Mouse (Mus musculus): Measurements from ENCODE around the gene Serinc2. TPM values are rescaled to one million over a fixed set of nuclear protein-coding genes. Genes with fewer than 3 reads are reported as not detected.
"Not testable (repeated sequence)": the region's sequence is repeated elsewhere in the genome, so short reads cannot be mapped to it uniquely, and the experiment has no call there.

Gene Serinc2
- total RNA-seq, 2 experiments from 2014 or later = 11.1 to 14.1 TPM

GRCm38 (mm10) chr4:130268736-130269135, 10.3 kb downstream of the Serinc2 start:
- DNase-seq (ENCODE audit: low spot score in 2 of 2) = no peak
- no peak for TF ChIP-seq CTCF (conservative IDR thresholded peaks at IDR 0.05)
- H3K4me3 ChIP-seq = no peak overlapping the region
- no peak overlapping the region; the same call in 1 of the 2 replicates for H3K27ac ChIP-seq

- H3K4me3 ChIP-seq = no peak overlapping the region
- DNase-seq (ENCODE audit: low spot score in 2 of 2) = no peak
- no peak overlapping the region for H3K27ac ChIP-seq
- TF ChIP-seq CTCF (conservative IDR thresholded peaks at IDR 0.05) = no peak
These were observed 11.9 kb downstream of the Serinc2 start for GRCm38 (mm10) chr4:130267069-130267468.

- Histone ChIP-seq H3K27ac (no peak overlapping the region), H3K4me3 (no peak overlapping the region)
- no peak for TF ChIP-seq CTCF (conservative IDR thresholded peaks at IDR 0.05)
- DNase-seq (ENCODE audit: low spot score in 2 of 2) = no peak
These were observed 12.4 kb downstream of the Serinc2 start for GRCm38 (mm10) chr4:130266601-130267000.

GRCm38 (mm10) chr4:130264698-130265349, 14.2 kb downstream of the Serinc2 start:
- DNase-seq (ENCODE audit: low spot score in 2 of 2) = peak; percentile 46 to 74
- no peak overlapping the region for H3K4me3 ChIP-seq
- TF ChIP-seq CTCF (conservative IDR thresholded peaks at IDR 0.05) = peak; percentile 87
- H3K27ac ChIP-seq = no peak overlapping the region

GRCm38 (mm10) chr4:130264131-130264530, 14.9 kb downstream of the Serinc2 start:
- H3K27ac ChIP-seq = peak overlapping the region; percentile 75
- no peak for DNase-seq (ENCODE audit: low spot score in 2 of 2)
- no peak for TF ChIP-seq CTCF (conservative IDR thresholded peaks at IDR 0.05)
- no peak overlapping the region for H3K4me3 ChIP-seq

GRCm38 (mm10) chr4:130260406-130260805, 18.6 kb downstream of the Serinc2 start:
- DNase-seq (ENCODE audit: low spot score in 2 of 2) = no peak
- no peak overlapping the region for H3K27ac ChIP-seq
- TF ChIP-seq CTCF (conservative IDR thresholded peaks at IDR 0.05) = peak; percentile 69
- H3K4me3 ChIP-seq = no peak overlapping the region

- no peak for TF ChIP-seq CTCF (conservative IDR thresholded peaks at IDR 0.05)
- no peak overlapping the region for H3K27ac ChIP-seq
These were observed 26.4 kb downstream of the Serinc2 start for GRCm38 (mm10) chr4:130252441-130253157.

GRCm38 (mm10) chr4:130251763-130252162, 27.2 kb downstream of the Serinc2 start:
- no peak for DNase-seq (ENCODE audit: low spot score in 2 of 2)
- H3K4me3 ChIP-seq = no peak overlapping the region
- TF ChIP-seq CTCF (conservative IDR thresholded peaks at IDR 0.05) = no peak

More at GRCm38 (mm10) chr4:130252441-130253157, 26.4 kb downstream of the Serinc2 start:
- H3K4me3 ChIP-seq = no peak overlapping the region
- no peak for DNase-seq (ENCODE audit: low spot score in 2 of 2)

GRCm38 (mm10) chr4:130251172-130251705, 27.8 kb downstream of the Serinc2 start:
- no peak overlapping the region for H3K4me3 ChIP-seq
- H3K27ac ChIP-seq = no peak overlapping the region
- no peak for TF ChIP-seq CTCF (conservative IDR thresholded peaks at IDR 0.05)
- DNase-seq (ENCODE audit: low spot score in 2 of 2) = no peak

More at GRCm38 (mm10) chr4:130251763-130252162, 27.2 kb downstream of the Serinc2 start:
- no peak overlapping the region for H3K27ac ChIP-seq

GRCm38 (mm10) chr4:130248636-130249035, 30.4 kb downstream of the Serinc2 start:
- peak in 1 of 2 experiments; percentile 21 for DNase-seq (ENCODE audit: low spot score in 2 of 2)
- Histone ChIP-seq H3K4me3 (no peak overlapping the region), H3K27ac (no peak overlapping the region)
- TF ChIP-seq CTCF (conservative IDR thresholded peaks at IDR 0.05) = no peak

- H3K27ac ChIP-seq = no peak overlapping the region
- peak; percentile 93 for TF ChIP-seq CTCF (conservative IDR thresholded peaks at IDR 0.05)
- no peak overlapping the region for H3K4me3 ChIP-seq
- peak; percentile 70 to 83 for DNase-seq (ENCODE audit: low spot score in 2 of 2)
These were observed 32.9 kb downstream of the Serinc2 start for GRCm38 (mm10) chr4:130246132-130246531.

- H3K27ac ChIP-seq = no peak overlapping the region
- no peak overlapping the region for H3K4me3 ChIP-seq
- no peak for DNase-seq (ENCODE audit: low spot score in 2 of 2)
- no peak for TF ChIP-seq CTCF (conservative IDR thresholded peaks at IDR 0.05)
These were observed 34.3 kb downstream of the Serinc2 start for GRCm38 (mm10) chr4:130244749-130245148.

- not testable (repeated sequence) for DNase-seq (ENCODE audit: low spot score in 2 of 2); H3K27ac ChIP-seq
These were observed 35.4 kb downstream of the Serinc2 start for GRCm38 (mm10) chr4:130243621-130244020.

More at GRCm38 (mm10) chr4:130243621-130244020, 35.4 kb downstream of the Serinc2 start:
- H3K4me3 ChIP-seq = not testable (repeated sequence)

Data from layer of hippocampus, adult 2 months (tissue).